Mouse (Mus musculus) testis, adult 2 months (tissue): ENCODE measurements around the gene Fzd5. TPM values are rescaled to one million over a fixed set of nuclear protein-coding genes. Genes with fewer than 3 reads are reported as not detected.

Source experiments
- H3K27ac ChIP-seq: fragments of 200-500 bp; 2 replicates; pipeline ENCODE4 v1.5.1; 2012; ENCODE audit warnings: low read depth, low read length; ENCODE audit not compliant: control insufficient read depth, insufficient read depth
- H3K27me3 ChIP-seq: fragments of 200-500 bp; 2 replicates; pipeline ENCODE4 v1.6.1; 2012; ENCODE audit warnings: mild to moderate bottlenecking, low read length, moderate library complexity; ENCODE audit not compliant: control insufficient read depth, insufficient read depth
- H3K36me3 ChIP-seq: fragments of 200-500 bp; 2 replicates; pipeline ENCODE4 v1.6.1; 2012; ENCODE audit warnings: mild to moderate bottlenecking, low read length; ENCODE audit not compliant: control insufficient read depth, insufficient read depth
- H3K4me1 ChIP-seq: fragments of 200-500 bp; 2 replicates; pipeline ENCODE4 v1.6.1; 2012; ENCODE audit warnings: low read length; ENCODE audit not compliant: control insufficient read depth, insufficient read depth
- H3K4me3 ChIP-seq: fragments of 200-500 bp; 2 replicates; pipeline ENCODE4 v1.5.1; 2012; ENCODE audit warnings: low read depth, mild to moderate bottlenecking, low read length, moderate library complexity, mixed read lengths; ENCODE audit not compliant: control insufficient read depth
- CTCF ChIP-seq: fragments of 200-500 bp; IDR thresholded peaks from 2 replicates; pipeline ENCODE4 v1.5.1; 2012; ENCODE audit warnings: low read depth, mild to moderate bottlenecking, inconsistent platforms, low read length, moderate library complexity; ENCODE audit not compliant: control insufficient read depth, insufficient read depth, insufficient replicate concordance
- POLR2A ChIP-seq: fragments of 200-500 bp; IDR thresholded peaks from 2 replicates; pipeline ENCODE4 v1.6.1; 2012; ENCODE audit warnings: low read depth, mild to moderate bottlenecking, inconsistent platforms, low read length, moderate library complexity; ENCODE audit not compliant: control insufficient read depth
- polyA plus RNA-seq: library from polyadenylated mRNA; depleted of rRNA; stranded (reverse); fragments of >200 nt; gene quantifications from 2 replicates; pipeline ENCODE4 v1.2.3, GENCODE M21; 2012

Gene Fzd5
- polyA plus RNA-seq, 1 experiment: 1.9 TPM

- peaks cover 4% of the 10 kb centered on the region for H3K4me1 ChIP-seq
- H3K27ac ChIP-seq: no peak overlapping the region
- TF ChIP-seq CTCF: no peak
- TF ChIP-seq POLR2A: no peak
- no peak overlapping the region for H3K4me3 ChIP-seq
- H3K27me3 ChIP-seq: no peaks in the 10 kb centered on the region
- H3K36me3 ChIP-seq: no peaks in the 10 kb centered on the region
These were observed 5.3 kb upstream of the Fzd5 start for GRCm38 (mm10) chr1:64742741-64743408.

GRCm38 (mm10) chr1:64738661-64739082 lies 1.1 kb upstream of the Fzd5 start:
- H3K4me1 ChIP-seq: peaks cover 31% of the 10 kb centered on the region
- TF ChIP-seq CTCF (no peak), POLR2A (no peak)
- no peak overlapping the region for H3K27ac ChIP-seq
- H3K27me3 ChIP-seq: no peaks in the 10 kb centered on the region; the same call in 1 of the 2 replicates
- no peak overlapping the region; the same call in 1 of the 2 replicates for H3K4me3 ChIP-seq
- H3K36me3 ChIP-seq: no peaks in the 10 kb centered on the region

GRCm38 (mm10) chr1:64738180-64738555 lies 617 bp upstream of the Fzd5 start:
- Histone ChIP-seq H3K36me3 (no peaks in the 10 kb centered on the region), H3K4me3 (peak overlapping the region; percentile 66), H3K27ac (no peak overlapping the region), H3K4me1 (peaks cover 31% of the 10 kb centered on the region), H3K27me3 (no peaks in the 10 kb centered on the region; the same call in 1 of the 2 replicates)
- TF ChIP-seq CTCF (no peak), POLR2A (no peak)

GRCm38 (mm10) chr1:64736681-64737501 lies 660 bp downstream of the Fzd5 start:
- H3K27me3 ChIP-seq: no peaks in the 10 kb centered on the region; the same call in 1 of the 2 replicates
- H3K4me1 ChIP-seq: peaks cover 29% of the 10 kb centered on the region
- H3K4me3 ChIP-seq: peak overlapping the region; percentile 88
- H3K27ac ChIP-seq: no peak overlapping the region
- no peak for TF ChIP-seq CTCF
- no peak for TF ChIP-seq POLR2A
- no peaks in the 10 kb centered on the region for H3K36me3 ChIP-seq

GRCm38 (mm10) chr1:64735781-64736680 lies 1.5 kb downstream of the Fzd5 start:
- H3K27ac ChIP-seq: no peak overlapping the region
- no peaks in the 10 kb centered on the region for H3K36me3 ChIP-seq
- peak overlapping the region; percentile 88 for H3K4me3 ChIP-seq
- H3K27me3 ChIP-seq: no peaks in the 10 kb centered on the region; the same call in 1 of the 2 replicates
- TF ChIP-seq CTCF (no peak), POLR2A (no peak)
- peaks cover 29% of the 10 kb centered on the region for H3K4me1 ChIP-seq

GRCm38 (mm10) chr1:64734771-64735750 lies 2.5 kb downstream of the Fzd5 start:
- Histone ChIP-seq H3K27me3 (no peaks in the 10 kb centered on the region; the same call in 1 of the 2 replicates), H3K4me3 (peak overlapping the region; percentile 88), H3K36me3 (no peaks in the 10 kb centered on the region), H3K27ac (no peak overlapping the region), H3K4me1 (peaks cover 29% of the 10 kb centered on the region)
- TF ChIP-seq POLR2A: no peak
- TF ChIP-seq CTCF: no peak
